Mouse (Mus musculus): ENCODE results near the gene Zbtb22.
"Not testable (repeated sequence)": the region's sequence is repeated elsewhere in the genome, so short reads cannot be mapped to it uniquely, and the experiment has no call there.

Gene Zbtb22

DNA sequence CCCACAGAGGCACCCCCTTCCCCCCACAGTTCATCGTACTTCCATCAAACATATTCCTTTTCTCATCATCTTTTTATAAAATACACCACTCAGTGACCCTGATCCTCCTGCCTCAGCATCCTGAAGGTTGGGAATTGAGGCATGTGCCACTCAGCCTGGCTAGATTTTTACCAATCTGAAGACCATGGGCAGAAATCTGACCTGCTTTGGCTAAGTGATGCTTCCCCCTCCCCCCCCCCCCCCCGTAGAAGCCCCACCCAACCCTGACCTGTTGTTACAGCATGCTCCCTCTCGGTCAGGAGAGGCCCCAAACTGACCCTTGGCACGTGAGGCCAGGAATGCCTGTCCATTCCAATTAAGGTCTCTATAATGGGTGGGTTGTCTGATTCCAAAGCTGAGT is 10.9 kb upstream of the Zbtb22 start, which contains the start of gene Platr17:
TSS of gene Platr17 (plus strand) at position 301 of the 400 bp plus-strand sequence.
- not testable (repeated sequence) for DNase-seq (ENCODE audit: low spot score)

DNA sequence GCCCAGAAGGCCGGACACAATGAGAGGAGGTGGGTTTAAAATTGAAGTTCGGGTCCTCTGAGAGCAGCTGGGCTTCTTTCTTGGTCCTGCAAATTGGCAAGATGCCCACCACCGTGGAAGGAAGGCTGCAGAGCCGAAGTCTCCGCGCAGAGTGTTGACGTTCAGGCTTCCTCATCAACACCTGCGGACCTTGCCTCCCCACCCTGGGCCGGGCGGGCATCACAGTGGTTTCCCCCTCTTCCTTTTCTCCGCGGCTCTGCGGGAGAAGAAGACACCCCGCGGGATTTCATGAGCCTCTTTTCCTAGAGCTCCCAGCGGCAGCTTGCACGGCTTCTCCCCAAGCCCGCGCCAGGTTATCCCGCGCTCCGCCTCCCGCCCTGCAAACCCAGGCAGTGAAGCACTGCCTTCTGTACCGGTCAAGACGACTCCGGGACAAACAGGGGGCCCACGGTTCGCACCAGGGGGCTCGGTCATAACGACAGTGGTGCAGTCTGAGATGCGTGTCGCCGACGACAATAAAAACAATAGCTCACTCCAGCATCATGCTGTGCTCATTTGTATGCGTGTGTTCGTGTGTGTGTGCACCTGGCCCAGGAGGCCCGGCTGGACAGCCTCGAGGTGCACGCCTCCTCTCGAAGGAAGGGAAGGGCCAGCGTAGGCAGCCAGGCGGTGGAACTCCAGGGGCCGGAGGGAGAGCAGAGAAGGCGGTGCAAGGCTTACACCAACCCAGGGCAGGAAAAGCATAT is 7.2 kb upstream of the Zbtb22 start:
- DNase-seq (ENCODE audit: low spot score), result no peak

- peak; percentile 98 for DNase-seq (ENCODE audit: low spot score)
Measured at GRCm38 (mm10) chr17:33909077-33909868, 6.4 kb upstream of the Zbtb22 start, which contains the start of gene Daxx. Gene Daxx (plus strand): TSS chr17:33909414.

GRCm38 (mm10) chr17:33909869-33910250 is 5.8 kb upstream of the Zbtb22 start:
- DNase-seq (ENCODE audit: low spot score), result no peak

DNA sequence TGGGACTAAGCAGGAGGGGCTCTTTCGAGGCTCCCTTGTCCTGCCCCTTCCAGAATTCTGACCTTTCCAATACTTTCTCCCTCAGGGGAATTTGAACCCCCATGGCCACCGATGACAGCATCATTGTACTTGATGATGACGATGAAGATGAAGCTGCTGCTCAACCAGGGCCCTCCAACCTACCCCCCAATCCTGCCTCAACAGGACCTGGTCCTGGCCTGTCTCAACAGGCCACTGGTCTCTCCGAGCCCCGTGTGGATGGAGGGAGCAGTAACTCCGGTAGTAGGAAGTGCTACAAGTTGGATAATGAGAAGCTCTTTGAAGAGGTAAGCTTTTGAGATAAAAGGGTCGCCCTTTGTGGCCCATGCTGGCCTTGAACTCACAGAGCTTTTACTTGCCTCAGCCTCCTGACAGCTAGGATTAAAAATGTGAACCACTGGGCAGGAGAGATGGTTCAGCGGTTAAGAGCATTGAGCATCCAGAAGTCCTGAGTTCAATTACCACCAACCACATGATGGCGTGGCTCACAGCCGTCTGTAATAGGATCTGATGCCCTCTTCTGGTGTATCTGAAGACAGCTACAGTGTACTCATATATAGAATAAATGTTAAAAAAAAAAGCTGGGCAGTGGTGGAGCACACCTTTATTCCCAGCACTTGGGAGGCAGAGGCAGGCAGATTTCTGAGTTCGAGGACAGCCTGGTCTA is 5.2 kb upstream of the Zbtb22 start:
- DNase-seq (ENCODE audit: low spot score), result no peak

GRCm38 (mm10) chr17:33911052-33911812 is 4.5 kb upstream of the Zbtb22 start:
- no peak for DNase-seq (ENCODE audit: low spot score)

DNA sequence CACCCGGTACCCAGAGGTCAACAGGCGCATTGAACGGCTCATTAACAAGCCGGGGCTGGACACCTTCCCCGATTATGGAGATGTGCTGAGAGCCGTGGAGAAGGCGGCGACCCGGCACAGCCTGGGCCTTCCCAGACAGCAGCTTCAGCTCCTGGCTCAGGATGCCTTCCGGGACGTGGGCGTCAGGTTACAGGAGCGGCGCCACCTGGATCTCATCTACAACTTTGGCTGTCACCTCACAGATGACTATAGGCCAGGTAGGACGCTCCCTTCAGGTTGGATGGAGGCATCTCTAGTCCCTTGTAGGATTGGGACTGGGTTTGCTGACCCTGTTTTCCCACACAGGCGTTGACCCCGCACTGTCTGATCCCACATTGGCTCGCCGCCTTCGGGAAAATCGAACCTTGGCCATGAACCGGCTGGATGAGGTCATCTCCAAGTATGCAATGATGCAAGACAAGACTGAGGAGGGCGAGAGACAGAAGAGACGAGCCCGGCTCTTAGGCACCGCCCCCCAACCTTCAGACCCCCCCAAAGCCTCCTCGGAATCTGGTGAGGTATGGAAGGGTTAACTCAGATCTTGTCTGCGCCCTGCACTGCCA is 3.8 kb upstream of the Zbtb22 start:
- no peak for DNase-seq (ENCODE audit: low spot score)

DNA sequence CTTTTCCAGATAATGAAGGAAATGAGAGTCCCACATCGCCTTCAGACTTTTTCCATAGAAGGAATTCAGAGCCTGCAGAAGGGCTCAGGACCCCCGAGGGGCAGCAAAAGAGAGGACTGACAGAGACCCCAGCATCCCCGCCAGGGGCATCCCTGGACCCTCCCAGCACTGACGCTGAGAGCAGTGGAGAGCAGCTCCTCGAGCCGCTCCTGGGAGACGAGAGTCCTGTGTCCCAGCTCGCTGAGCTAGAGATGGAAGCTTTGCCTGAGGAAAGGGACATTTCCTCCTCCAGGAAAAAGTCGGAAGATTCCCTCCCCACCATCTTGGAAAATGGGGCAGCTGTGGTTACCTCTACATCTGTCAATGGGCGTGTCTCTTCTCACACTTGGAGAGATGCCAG is 2.4 kb upstream of the Zbtb22 start:
- no peak for DNase-seq (ENCODE audit: low spot score)

- DNase-seq (ENCODE audit: low spot score), result no peak
Measured at GRCm38 (mm10) chr17:33913905-33914304, 1.8 kb upstream of the Zbtb22 start.

DNA sequence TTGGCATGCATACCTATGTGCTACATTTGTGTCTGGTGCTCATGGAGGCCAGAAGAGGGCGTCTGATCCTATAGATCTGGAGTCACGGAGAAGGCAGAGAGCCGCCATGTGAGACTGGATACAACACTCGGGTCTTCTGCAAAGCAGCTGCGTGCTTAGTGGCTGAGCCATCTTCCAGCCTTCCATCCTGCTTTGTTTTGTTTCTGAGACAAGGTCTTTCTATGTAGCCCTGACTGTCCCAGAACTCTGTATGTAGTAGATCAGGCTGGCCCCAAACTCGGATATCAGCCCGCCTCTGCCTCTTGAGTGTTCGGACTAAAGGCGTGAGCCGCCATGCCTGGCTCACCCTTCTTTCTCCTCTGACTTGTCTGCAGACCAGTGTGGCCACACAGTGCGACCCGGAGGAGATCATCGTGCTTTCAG is 724 bp upstream of the Zbtb22 start:
- no peak for DNase-seq (ENCODE audit: low spot score)

GRCm38 (mm10) chr17:33916294-33916693 is 590 bp downstream of the Zbtb22 start:
- no peak for DNase-seq (ENCODE audit: low spot score)

DNA sequence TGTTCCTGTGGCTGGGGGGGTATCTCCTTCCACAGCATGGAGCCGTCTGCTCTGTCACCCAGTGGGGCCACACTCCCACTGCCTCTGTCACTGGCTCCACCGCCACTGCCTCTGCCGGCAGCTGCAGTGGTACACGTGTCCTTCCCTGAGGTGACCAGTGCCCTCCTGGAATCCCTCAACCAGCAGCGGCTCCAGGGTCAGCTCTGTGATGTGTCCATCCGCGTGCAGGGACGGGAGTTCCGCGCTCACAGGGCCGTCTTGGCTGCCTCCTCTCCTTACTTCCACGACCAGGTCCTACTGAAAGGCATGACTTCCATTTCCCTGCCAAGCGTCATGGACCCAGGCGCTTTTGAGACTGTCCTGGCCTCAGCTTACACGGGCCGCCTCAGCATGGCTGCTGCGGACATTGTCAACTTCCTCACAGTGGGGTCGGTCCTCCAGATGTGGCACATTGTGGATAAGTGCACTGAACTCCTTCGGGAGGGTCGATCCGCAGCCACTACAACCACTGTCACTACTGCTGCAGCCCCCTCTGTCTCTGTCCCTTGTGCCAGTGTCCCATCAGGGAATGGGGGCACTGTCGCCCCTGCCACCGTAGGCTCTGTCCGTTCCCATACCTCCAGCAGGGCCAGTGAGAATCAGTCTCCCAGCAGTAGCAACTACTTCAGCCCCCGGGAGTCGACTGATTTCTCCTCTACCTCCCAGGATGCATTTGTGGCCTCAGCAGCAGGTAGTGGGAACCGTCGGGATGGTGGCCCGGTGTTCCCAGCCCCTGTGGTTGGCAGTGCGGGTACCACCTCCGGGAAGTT is 1.3 kb downstream of the Zbtb22 start:
- DNase-seq (ENCODE audit: low spot score), result no peak

GRCm38 (mm10) chr17:33917656-33918292 is 2.1 kb downstream of the Zbtb22 start:
- no peak for DNase-seq (ENCODE audit: low spot score)

DNA sequence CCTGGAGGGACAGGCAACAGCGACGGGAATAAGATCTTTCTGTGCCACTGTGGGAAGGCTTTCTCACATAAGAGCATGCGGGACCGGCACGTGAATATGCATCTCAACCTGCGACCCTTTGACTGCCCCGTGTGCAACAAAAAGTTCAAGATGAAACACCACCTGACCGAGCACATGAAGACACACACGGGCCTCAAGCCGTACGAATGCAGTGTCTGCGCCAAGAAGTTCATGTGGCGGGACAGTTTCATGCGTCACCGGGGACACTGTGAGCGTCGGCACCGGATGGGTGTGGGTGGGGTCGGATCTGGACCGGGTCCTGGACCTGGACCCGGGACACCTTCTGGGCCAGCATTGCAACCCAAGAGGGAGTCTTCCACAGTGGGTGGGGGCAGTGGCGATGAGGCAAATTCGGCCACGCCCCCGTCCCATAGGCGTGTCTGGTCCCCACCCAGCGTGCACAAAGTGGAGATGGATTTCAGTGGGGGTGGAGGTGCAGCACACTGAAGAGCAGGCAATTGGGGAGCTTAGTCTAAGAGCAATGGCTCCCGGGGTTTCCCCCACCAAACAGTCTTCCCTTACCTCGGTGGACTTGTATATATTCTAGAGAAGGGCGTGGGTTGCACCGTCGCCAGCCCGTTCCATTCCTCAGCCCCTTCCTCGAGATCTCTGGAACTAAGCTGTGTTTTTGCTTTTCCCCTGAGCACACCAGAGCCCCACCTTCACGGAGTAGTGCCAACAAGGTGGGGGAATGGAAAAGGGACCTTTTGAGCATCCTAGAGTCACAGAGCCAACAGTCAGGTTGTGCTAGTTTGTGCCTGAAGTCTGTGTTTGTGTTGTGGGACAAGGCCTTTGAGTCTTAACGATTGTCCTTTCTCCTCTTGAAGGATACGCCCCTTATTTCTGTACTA is 2.8 kb downstream of the Zbtb22 start:
- no peak for DNase-seq (ENCODE audit: low spot score)

GRCm38 (mm10) chr17:33919351-33920281 is 3.9 kb downstream of the Zbtb22 start:
- peak; percentile 63 for DNase-seq (ENCODE audit: low spot score)

DNA sequence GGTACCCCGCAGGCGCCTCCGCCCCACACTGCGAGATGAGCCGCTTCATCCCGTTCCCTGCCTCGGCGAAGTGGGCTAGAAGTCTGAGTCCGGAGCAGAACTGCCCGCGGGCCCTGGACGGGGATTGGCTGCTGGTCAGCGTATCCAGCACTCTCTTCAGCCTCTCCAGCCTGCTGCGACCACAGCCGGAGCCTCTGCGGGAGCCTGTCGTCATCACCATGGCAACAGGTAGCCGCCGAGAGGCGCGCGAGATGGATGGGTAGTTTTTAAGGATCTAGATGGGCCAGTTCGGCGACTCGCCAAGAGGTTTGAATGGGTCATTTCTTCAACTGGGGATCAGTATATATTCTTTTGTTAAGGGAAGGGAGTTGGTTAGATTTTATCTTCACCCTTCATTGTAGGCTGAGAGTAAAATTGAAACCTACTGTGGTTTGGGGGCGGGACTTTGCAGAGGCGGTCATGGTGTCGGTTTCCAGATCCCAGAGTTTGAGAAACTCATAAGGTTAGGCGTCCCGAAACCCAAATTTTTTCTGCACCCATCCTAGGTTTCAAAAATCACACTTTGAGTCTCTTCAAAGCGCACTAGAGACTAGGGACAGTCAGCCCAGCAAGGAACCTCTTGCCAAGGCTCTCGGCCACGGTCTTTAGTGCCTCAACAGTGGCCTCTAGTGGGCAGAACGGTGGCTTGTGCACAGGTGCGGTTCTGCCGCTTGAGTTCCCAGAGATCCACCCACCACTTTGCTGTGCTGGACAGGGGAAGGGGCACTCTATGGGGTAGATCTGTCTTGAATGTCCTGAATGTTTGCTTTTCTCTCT is 4.8 kb downstream of the Zbtb22 start:
- peak; percentile 72 for DNase-seq (ENCODE audit: low spot score)

GRCm38 (mm10) chr17:33921361-33921760 is 5.7 kb downstream of the Zbtb22 start:
- no peak for DNase-seq (ENCODE audit: low spot score)

Measured in ovary, postnatal 10 days (tissue).